Mouse (Mus musculus): ENCODE results near the gene Zfp523. TPM values are rescaled to one million over a fixed set of nuclear protein-coding genes. Genes with fewer than 3 reads are reported as not detected.

Gene Zfp523
- total RNA-seq, 4 experiments from 2014 or later: 13.0 to 19.2 (median 16.7) TPM

- no peak for DNase-seq (ENCODE audit: low spot score in 2 of 2)
Observed at GRCm38 (mm10) chr17:28160361-28160760, 16.6 kb upstream of the Zfp523 start.

GRCm38 (mm10) chr17:28161310-28161881, 15.5 kb upstream of the Zfp523 start:
- DNase-seq (ENCODE audit: low spot score in 2 of 2): no peak

DNA sequence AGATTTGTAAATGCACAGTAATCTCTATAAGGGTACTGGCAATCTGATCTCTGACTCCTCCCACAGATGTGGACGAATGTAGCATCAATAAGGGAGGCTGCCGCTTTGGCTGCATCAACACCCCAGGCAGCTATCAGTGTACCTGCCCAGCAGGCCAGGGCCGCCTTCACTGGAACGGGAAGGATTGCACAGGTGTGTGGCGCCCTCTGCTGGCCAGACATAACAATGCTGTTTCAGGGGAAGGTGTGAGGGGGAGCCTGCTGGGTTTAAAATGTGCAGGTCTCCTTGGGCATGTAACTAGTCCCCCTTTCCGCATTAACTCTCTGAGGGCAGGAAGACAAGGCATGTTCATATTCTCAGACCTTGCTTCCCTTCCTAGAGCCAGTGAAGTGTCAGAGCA, 13.3 kb upstream of the Zfp523 start:
- DNase-seq (ENCODE audit: low spot score in 2 of 2): peak; percentile 36 to 49

DNA sequence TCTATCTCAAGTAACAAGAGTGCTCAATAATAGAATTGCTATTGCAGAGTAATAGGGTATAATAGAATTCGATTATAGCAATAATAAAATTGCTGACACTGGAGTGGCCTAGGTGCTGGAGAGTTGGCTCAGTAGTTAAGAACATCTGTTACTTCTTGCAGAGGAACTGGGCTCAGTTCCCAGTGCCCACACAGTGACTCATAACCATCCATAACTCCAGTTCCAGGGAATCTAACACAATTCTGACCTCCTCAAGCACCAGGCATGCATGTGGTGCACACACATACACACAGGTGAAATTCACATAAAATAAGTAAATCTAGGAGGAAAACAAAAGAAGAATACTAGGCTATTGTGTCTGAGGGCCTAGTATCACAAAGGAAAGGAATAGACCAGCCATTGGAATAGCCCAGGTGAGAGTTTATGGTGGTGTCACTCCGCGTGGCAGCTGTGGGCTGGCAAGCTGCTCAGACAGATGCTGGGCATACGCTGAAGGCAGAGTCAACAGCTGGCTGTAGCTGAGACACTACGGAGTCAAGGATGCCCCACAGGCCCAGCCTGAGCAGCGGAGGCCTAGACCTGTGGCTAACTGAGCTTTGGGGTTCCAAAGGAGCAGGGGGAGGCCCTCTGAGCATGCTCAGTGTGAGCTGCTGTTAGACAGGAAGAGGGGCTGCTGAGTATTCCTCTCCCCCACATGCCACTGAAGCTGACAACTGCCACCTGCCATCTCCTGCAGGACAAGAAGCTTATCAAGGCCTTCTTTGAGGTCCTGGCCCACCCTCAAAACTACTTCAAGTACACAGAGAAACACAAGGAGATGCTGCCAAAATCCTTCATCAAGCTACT, 6.2 kb upstream of the Zfp523 start:
- no peak for DNase-seq (ENCODE audit: low spot score in 2 of 2)

DNA sequence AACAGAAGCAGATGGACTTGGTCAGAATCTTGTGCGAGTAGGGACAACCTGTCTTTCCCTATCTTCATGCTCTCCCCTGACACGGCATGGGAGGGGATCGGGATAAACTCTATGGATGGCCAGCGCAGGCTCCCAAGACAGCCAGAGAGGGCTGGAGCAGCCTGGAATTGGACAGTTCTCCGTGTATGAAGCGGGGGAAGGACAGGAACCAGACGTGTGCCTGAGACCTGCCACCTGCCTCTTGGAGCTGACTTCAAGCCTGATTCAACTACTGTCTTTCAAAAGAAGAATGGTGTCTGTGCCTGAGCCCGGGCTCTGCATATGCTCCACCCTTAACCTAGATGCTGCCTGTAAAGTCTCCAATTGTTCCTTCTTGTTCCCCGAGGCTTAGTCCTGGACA, 4.2 kb upstream of the Zfp523 start:
- no peak for DNase-seq (ENCODE audit: low spot score in 2 of 2)

GRCm38 (mm10) chr17:28177540-28178046, 664 bp downstream of the Zfp523 start:
- DNase-seq (ENCODE audit: low spot score in 2 of 2): no peak

GRCm38 (mm10) chr17:28180331-28180730, 3.4 kb downstream of the Zfp523 start:
- no peak for DNase-seq (ENCODE audit: low spot score in 2 of 2)

- no peak for DNase-seq (ENCODE audit: low spot score in 2 of 2)
Observed at GRCm38 (mm10) chr17:28180783-28181544, 4.0 kb downstream of the Zfp523 start.

DNA sequence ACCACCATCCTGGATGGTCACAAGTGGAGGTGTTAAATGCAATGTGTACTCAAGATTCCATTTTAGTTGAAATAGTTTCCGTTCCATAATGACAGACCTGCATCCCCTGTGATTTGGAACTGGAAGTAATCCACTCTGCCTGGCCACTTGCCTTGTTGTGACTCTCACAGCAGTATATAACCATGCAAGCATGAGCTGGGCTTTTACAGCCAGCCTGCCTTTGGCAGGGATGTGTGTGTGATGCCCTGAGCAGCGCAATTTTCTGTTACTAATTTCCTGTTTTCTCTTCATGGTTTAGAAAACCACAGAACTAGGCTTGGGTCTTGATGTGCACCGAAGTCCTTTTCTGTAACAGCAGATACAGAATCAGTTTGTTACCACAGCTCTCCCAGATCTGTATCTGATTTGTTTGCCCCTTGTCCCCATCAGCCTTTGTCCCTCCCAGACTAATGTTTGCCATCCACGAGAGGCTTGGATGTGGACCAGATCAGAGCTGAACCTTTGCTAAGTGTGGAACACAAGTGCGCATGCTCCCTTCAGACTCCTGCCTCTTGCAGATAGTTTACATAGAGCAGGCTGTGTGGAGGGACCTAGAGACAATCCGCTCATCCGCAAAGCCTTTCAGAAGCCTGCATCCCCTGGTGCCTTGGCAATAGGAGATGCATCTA, 8.2 kb downstream of the Zfp523 start:
- no peak for DNase-seq (ENCODE audit: low spot score in 2 of 2)

- DNase-seq (ENCODE audit: low spot score in 2 of 2): no peak
Observed at GRCm38 (mm10) chr17:28188313-28188712, 11.4 kb downstream of the Zfp523 start.

DNA sequence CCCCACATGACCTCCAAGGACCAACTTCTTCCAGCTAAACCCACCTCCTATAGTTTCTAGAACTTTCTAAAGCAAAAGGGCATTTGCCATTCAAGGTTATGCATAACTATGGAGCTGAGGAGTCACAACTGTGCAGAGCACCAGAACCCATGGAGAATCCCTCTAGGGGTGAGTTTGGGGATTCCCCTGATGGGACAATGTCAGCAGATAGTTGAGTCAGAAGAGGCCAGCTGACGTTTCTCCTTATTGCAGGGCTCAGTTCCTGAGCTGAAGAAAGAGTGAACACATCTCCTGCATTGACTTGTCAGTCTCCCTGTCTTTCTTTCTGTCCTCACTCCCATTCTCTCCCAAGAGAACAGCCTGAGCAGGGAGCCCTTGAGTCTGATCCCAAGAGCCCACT, 15.8 kb downstream of the Zfp523 start:
- DNase-seq (ENCODE audit: low spot score in 2 of 2): no peak

- DNase-seq (ENCODE audit: low spot score in 2 of 2): no peak
Observed at GRCm38 (mm10) chr17:28193559-28193958, 16.6 kb downstream of the Zfp523 start.

GRCm38 (mm10) chr17:28195033-28195432, 18.1 kb downstream of the Zfp523 start:
- no peak for DNase-seq (ENCODE audit: low spot score in 2 of 2)

DNA sequence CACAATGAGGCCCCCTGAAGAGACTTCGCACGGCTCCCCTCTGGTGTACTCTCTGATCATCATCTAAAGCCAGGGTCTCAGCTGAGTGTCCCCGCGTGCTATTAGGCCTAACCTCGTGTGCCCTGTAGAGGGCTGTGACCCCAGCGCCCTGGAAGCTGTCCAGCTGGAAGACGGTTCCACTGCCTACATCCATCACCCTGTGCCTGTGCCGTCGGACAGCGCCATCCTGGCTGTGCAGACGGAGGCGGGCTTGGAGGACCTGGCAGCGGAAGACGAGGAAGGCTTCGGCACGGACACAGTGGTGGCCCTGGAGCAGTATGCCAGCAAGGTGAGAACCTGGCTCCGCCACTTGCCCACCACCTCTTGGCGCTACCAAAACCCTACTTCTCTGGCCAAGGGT, 20.7 kb downstream of the Zfp523 start:
- DNase-seq (ENCODE audit: low spot score in 2 of 2): no peak

DNA sequence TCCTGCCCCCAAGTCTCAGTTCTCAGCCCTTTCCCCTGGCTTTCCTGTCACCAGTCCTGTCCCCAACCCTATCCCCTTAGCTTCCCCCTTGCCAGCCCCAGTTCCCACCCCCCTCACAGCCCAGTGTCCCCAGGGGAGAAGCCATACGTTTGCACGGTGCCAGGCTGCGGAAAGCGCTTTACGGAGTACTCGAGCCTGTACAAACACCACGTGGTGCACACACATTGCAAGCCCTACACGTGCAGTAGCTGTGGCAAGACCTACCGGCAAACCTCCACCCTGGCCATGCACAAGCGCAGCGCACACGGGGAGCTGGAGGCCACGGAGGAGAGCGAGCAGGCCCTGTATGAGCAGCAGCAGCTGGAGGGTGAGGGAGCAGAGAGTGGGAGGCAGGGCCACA, 25.1 kb downstream of the Zfp523 start:
- no peak for DNase-seq (ENCODE audit: low spot score in 2 of 2)

- DNase-seq (ENCODE audit: low spot score in 2 of 2): no peak
Observed at GRCm38 (mm10) chr17:28204052-28204720, 27.3 kb downstream of the Zfp523 start.

DNA sequence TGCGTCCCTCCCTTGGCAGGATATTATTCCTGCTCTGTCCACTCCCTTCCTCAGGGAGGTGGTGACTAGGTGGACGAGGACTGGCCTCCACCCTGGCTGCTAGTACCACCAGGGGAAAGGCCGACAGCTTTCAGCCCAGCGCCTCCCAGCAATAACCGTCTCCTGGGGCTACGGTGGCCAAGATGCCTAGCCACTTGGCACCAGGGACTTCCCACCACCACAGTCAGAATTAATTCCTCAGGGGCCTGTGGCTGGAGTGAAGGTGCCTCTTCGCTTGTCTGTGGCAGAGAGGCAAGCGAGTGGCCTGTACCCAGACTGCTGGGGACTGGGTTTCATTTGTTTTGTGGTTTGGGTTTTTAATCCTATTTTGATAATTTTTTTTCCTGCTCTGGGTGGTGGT, 28.5 kb downstream of the Zfp523 start:
- DNase-seq (ENCODE audit: low spot score in 2 of 2): no peak

DNA sequence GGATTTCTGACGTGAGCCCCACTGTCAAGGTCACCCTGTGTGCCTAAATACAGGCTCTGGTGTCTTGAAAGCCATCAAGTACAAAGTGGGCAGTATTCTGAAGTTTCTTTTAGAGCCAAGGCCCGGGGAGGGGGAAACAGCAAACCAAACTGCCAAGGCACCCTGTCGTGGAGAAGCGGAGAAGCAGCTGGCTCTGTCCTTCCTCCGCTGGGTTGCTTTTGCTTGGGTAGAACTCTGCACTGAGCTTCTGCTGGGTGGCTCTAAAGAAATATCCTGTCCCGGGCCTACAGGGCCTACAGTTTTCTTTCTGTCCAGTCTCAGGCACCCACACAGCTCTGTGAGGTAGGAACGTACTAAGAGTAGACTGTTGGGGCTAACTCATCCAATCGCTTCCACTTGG, 30.2 kb downstream of the Zfp523 start:
- no peak for DNase-seq (ENCODE audit: low spot score in 2 of 2)

DNA sequence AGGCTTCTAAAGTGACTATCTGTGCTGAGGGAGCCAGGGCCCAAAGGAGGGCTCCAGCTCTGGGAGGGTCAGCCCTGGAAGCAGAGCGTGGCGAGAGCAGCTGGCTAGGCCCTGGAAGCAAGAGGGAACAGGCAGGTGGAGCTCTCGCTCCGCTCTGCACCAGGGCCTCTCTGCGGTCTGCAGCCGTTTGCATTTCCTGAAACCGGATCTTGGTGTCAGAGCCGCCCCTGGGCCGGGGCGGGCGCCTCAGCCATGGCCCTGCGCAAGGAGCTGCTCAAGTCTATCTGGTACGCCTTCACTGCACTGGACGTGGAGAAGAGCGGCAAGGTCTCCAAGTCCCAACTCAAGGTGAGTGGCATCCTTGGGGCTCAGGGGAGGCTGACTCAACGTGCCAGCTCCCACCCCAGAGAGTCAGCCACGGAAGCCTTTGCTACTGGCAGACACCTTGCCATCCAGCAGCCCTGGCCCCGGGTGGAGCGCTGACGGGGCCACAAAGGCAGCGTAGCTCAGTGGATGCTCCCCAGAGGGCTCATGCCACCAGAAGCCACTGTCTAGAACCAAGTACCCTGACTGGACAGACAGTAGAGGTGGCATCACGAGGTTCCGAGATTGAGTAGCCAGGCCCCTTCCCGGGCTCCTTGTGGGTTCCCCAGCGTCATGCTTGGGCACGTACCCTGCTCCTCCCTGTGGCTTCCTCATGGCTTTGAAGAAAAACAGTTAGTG, 30.8 kb downstream of the Zfp523 start, which contains the start of gene Def6:
Gene Def6, plus strand, starts transcription at position 188 of the 723 bp plus-strand sequence.
- DNase-seq (ENCODE audit: low spot score in 2 of 2): peak; percentile 70 to 71

GRCm38 (mm10) chr17:28208314-28208612, 31.3 kb downstream of the Zfp523 start:
- no peak for DNase-seq (ENCODE audit: low spot score in 2 of 2)

Data from gastrocnemius, adult 8-10 months (tissue).